Mouse (Mus musculus): ENCODE data around the gene Tmem81. TPM values are rescaled to one million over a fixed set of nuclear protein-coding genes. Genes with fewer than 3 reads are reported as not detected.

The Tmem81 gene
- polyA plus RNA-seq, 1 experiment: 1.9 TPM

GRCm38 (mm10) chr1:132471032-132471431 lies 35.0 kb upstream of the Tmem81 start:
- H3K79me2 ChIP-seq (ENCODE audit: control insufficient read depth, insufficient read depth): peaks cover 7% of the 10 kb centered on the region
- no peak overlapping the region for H3K4me2 ChIP-seq (ENCODE audit: low read depth)
- TF ChIP-seq MYOD1 (IDR thresholded peaks at IDR 0.05; ENCODE audit: control insufficient read depth in 1 of 3, insufficient read length in 2 of 3, low read depth in 2 of 3) (no peak), MAX (IDR thresholded peaks at IDR 0.05; ENCODE audit: low read depth) (no peak), TCF3 (IDR thresholded peaks at IDR 0.05; ENCODE audit: insufficient read length, low read depth) (no peak), E2F4 (IDR thresholded peaks at IDR 0.05; ENCODE audit: insufficient read depth) (no peak), SRF (IDR thresholded peaks at IDR 0.05; ENCODE audit: control insufficient read depth, insufficient read length, low read depth) (no peak), CEBPB (IDR thresholded peaks at IDR 0.05; ENCODE audit: insufficient read depth, poor library complexity, severe bottlenecking) (no peak), USF1 (IDR thresholded peaks at IDR 0.05; ENCODE audit: low read depth) (no peak)
- peaks cover 3% of the 10 kb centered on the region for H3K36me3 ChIP-seq (ENCODE audit: control insufficient read depth, insufficient read depth)
- H3K4me3 ChIP-seq: no peak overlapping the region
- H3K27me3 ChIP-seq (ENCODE audit: control insufficient read depth, insufficient read depth, insufficient read length): no peaks in the 10 kb centered on the region
- H3ac ChIP-seq (ENCODE audit: control insufficient read depth, insufficient read length): no peak overlapping the region

GRCm38 (mm10) chr1:132471499-132471898 lies 34.5 kb upstream of the Tmem81 start:
- H3K4me2 ChIP-seq (ENCODE audit: low read depth): no peak overlapping the region
- H3K36me3 ChIP-seq (ENCODE audit: control insufficient read depth, insufficient read depth): no peaks in the 10 kb centered on the region
- no peak overlapping the region for H3ac ChIP-seq (ENCODE audit: control insufficient read depth, insufficient read length)
- peaks cover 11% of the 10 kb centered on the region for H3K79me2 ChIP-seq (ENCODE audit: control insufficient read depth, insufficient read depth)
- H3K27me3 ChIP-seq (ENCODE audit: control insufficient read depth, insufficient read depth, insufficient read length): no peaks in the 10 kb centered on the region
- TF ChIP-seq TCF3 (IDR thresholded peaks at IDR 0.05; ENCODE audit: insufficient read length, low read depth): no peak
- no peak for TF ChIP-seq E2F4 (IDR thresholded peaks at IDR 0.05; ENCODE audit: insufficient read depth)
- TF ChIP-seq MYOD1 (IDR thresholded peaks at IDR 0.05; ENCODE audit: control insufficient read depth in 1 of 3, insufficient read length in 2 of 3, low read depth in 2 of 3): no peak
- TF ChIP-seq SRF (IDR thresholded peaks at IDR 0.05; ENCODE audit: control insufficient read depth, insufficient read length, low read depth): no peak
- TF ChIP-seq POLR2AphosphoS2 (IDR thresholded peaks at IDR 0.05; ENCODE audit: insufficient read length, low read depth): no peak
- TF ChIP-seq POLR2A (IDR thresholded peaks at IDR 0.05; ENCODE audit: insufficient read length, low read depth): no peak
- no peak for TF ChIP-seq REST (IDR thresholded peaks at IDR 0.05; ENCODE audit: insufficient read depth, insufficient read length)
- no peak for TF ChIP-seq MAX (IDR thresholded peaks at IDR 0.05; ENCODE audit: low read depth)
- TF ChIP-seq MYOG (IDR thresholded peaks at IDR 0.05; ENCODE audit: control insufficient read depth in 1 of 3, insufficient read depth in 1 of 3, insufficient read length in 2 of 3, low read depth in 2 of 3): no peak
- no peak for TF ChIP-seq TCF12 (IDR thresholded peaks at IDR 0.05; ENCODE audit: insufficient read depth, poor library complexity, severe bottlenecking)
- TF ChIP-seq CEBPB (IDR thresholded peaks at IDR 0.05; ENCODE audit: insufficient read depth, poor library complexity, severe bottlenecking): no peak
- no peak for TF ChIP-seq USF1 (IDR thresholded peaks at IDR 0.05; ENCODE audit: low read depth)
- H3K4me3 ChIP-seq: no peak overlapping the region

- Histone ChIP-seq H3K27me3 (ENCODE audit: control insufficient read depth, insufficient read depth, insufficient read length) (no peaks in the 10 kb centered on the region), H3K4me3 (no peak overlapping the region), H3K79me2 (ENCODE audit: control insufficient read depth, insufficient read depth) (peaks cover 16% of the 10 kb centered on the region), H3ac (ENCODE audit: control insufficient read depth, insufficient read length) (no peak overlapping the region), H3K36me3 (ENCODE audit: control insufficient read depth, insufficient read depth) (no peaks in the 10 kb centered on the region), H3K4me2 (ENCODE audit: low read depth) (no peak overlapping the region)
- TF ChIP-seq TCF12 (IDR thresholded peaks at IDR 0.05; ENCODE audit: insufficient read depth, poor library complexity, severe bottlenecking): no peak
- TF ChIP-seq REST (IDR thresholded peaks at IDR 0.05; ENCODE audit: insufficient read depth, insufficient read length): no peak
- TF ChIP-seq POLR2A (IDR thresholded peaks at IDR 0.05; ENCODE audit: insufficient read length, low read depth): no peak
- TF ChIP-seq MYOG (IDR thresholded peaks at IDR 0.05; ENCODE audit: control insufficient read depth in 1 of 3, insufficient read depth in 1 of 3, insufficient read length in 2 of 3, low read depth in 2 of 3): no peak
- TF ChIP-seq MAX (IDR thresholded peaks at IDR 0.05; ENCODE audit: low read depth): no peak
- TF ChIP-seq MYOD1 (IDR thresholded peaks at IDR 0.05; ENCODE audit: control insufficient read depth in 1 of 3, insufficient read length in 2 of 3, low read depth in 2 of 3): no peak
- TF ChIP-seq POLR2AphosphoS2 (IDR thresholded peaks at IDR 0.05; ENCODE audit: insufficient read length, low read depth): no peak
- TF ChIP-seq E2F4 (IDR thresholded peaks at IDR 0.05; ENCODE audit: insufficient read depth): no peak
- no peak for TF ChIP-seq USF1 (IDR thresholded peaks at IDR 0.05; ENCODE audit: low read depth)
- no peak for TF ChIP-seq SRF (IDR thresholded peaks at IDR 0.05; ENCODE audit: control insufficient read depth, insufficient read length, low read depth)
- no peak for TF ChIP-seq TCF3 (IDR thresholded peaks at IDR 0.05; ENCODE audit: insufficient read length, low read depth)
- no peak for TF ChIP-seq CEBPB (IDR thresholded peaks at IDR 0.05; ENCODE audit: insufficient read depth, poor library complexity, severe bottlenecking)
Observed at GRCm38 (mm10) chr1:132472537-132472936, 33.5 kb upstream of the Tmem81 start.

DNA sequence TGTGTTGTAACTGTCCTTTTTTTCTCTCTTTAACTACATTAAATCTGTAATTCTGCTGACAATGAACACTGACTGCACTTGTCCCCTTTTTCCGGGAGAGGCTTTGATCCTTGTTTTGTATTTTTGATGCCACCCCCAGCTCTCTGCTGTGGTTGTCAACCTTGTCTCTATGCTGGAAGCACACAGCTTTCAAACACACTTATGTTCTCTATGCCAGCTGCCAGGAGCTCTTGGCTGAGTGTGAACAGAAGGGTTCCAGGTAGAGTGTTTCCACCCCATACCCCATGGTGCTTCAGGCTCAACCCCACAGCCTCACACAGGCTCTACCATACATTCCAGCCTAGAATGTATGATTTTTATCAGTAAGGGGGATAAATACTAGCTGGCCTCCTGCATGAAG lies 31.5 kb upstream of the Tmem81 start:
- Histone ChIP-seq H3K4me3 (no peak overlapping the region), H3K36me3 (ENCODE audit: control insufficient read depth, insufficient read depth) (no peaks in the 10 kb centered on the region), H3K79me2 (ENCODE audit: control insufficient read depth, insufficient read depth) (peaks cover 35% of the 10 kb centered on the region), H3ac (ENCODE audit: control insufficient read depth, insufficient read length) (no peak overlapping the region), H3K27me3 (ENCODE audit: control insufficient read depth, insufficient read depth, insufficient read length) (no peaks in the 10 kb centered on the region), H3K4me2 (ENCODE audit: low read depth) (no peak overlapping the region)
- no peak for TF ChIP-seq CEBPB (IDR thresholded peaks at IDR 0.05; ENCODE audit: insufficient read depth, poor library complexity, severe bottlenecking)
- no peak for TF ChIP-seq TCF12 (IDR thresholded peaks at IDR 0.05; ENCODE audit: insufficient read depth, poor library complexity, severe bottlenecking)
- TF ChIP-seq POLR2AphosphoS2 (IDR thresholded peaks at IDR 0.05; ENCODE audit: insufficient read length, low read depth): no peak
- no peak for TF ChIP-seq MYOD1 (IDR thresholded peaks at IDR 0.05; ENCODE audit: control insufficient read depth in 1 of 3, insufficient read length in 2 of 3, low read depth in 2 of 3)
- TF ChIP-seq USF1 (IDR thresholded peaks at IDR 0.05; ENCODE audit: low read depth): no peak
- no peak for TF ChIP-seq E2F4 (IDR thresholded peaks at IDR 0.05; ENCODE audit: insufficient read depth)
- no peak for TF ChIP-seq MYOG (IDR thresholded peaks at IDR 0.05; ENCODE audit: control insufficient read depth in 1 of 3, insufficient read depth in 1 of 3, insufficient read length in 2 of 3, low read depth in 2 of 3)
- no peak for TF ChIP-seq POLR2A (IDR thresholded peaks at IDR 0.05; ENCODE audit: insufficient read length, low read depth)
- no peak for TF ChIP-seq MAX (IDR thresholded peaks at IDR 0.05; ENCODE audit: low read depth)
- no peak for TF ChIP-seq SRF (IDR thresholded peaks at IDR 0.05; ENCODE audit: control insufficient read depth, insufficient read length, low read depth)
- no peak for TF ChIP-seq TCF3 (IDR thresholded peaks at IDR 0.05; ENCODE audit: insufficient read length, low read depth)
- no peak for TF ChIP-seq REST (IDR thresholded peaks at IDR 0.05; ENCODE audit: insufficient read depth, insufficient read length)
